Mouse (Mus musculus) layer of hippocampus, adult 8-10 months (tissue): ENCODE data around the gene Dolk. TPM values are rescaled to one million over a fixed set of nuclear protein-coding genes. Genes with fewer than 3 reads are reported as not detected.

Experiments used
- DNase-seq, 2 experiments: peaks; one replicate each; pipeline ENCODE4 v3.0.0; 2022; ENCODE audit warnings: low spot score in 2 of 2
- total RNA-seq, 4 experiments: library from RNA; stranded (reverse); gene quantifications; 2 replicates each; pipeline ENCODE4 v1.2.4; 2022

The Dolk gene
- 10 to 100 TPM; 20.4 to 24.6 (median 23.6) TPM for total RNA-seq

DNA sequence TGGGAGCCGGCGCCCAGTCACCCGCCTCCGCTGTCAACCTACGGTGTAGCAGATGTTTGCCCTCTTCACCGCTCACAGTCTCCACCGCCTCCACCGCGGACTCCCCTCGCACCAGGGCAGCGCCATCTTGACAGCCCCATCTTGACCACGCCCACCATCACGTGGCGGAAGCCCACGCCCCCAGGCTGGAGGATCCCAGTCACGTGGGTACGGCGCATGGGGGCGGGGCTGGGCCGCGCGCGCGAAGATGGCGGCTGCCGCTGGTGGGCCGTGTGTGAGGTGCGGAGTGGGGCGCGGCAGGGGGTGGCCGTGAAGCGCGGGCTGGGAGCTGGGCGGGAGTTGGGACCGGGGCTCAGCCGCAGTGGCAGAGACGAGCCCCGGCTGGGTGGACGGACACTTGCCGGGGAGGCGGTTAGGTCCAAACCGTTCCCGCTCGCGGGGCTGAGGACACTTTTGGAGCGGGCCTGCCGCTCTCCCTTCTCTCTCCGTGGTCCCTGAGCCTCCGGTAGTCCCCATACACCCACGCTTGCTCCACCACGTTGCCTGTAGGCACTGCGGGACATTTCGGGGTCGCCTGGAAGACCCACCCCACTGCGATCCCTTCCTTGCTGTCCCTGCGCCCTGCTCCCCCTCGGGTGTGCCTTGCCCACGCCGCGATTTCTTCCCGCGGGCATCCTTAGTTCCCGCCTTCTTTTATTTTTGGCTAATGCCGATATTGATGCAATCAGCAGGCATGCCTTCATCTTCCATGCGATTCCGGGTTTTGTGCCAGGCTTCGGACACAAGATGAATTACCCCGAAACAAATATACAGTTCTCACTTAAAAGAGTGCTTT is at the start of gene Dolk, which contains the start of gene Nup188:
TSS of gene Dolk (minus strand) at position 143 of the 835 bp plus-strand sequence.
TSS of gene Nup188 (plus strand) at position 206 of the 835 bp plus-strand sequence.
- DNase-seq: peak; percentile 85 to 94

- no peak for DNase-seq
Observed at GRCm38 (mm10) chr2:30335324-30335723, 49.2 kb upstream of the Dolk start.

- DNase-seq: no peak
Observed at GRCm38 (mm10) chr2:30328791-30329190, 42.7 kb upstream of the Dolk start.

GRCm38 (mm10) chr2:30327276-30327675 is 41.1 kb upstream of the Dolk start:
- no peak for DNase-seq

GRCm38 (mm10) chr2:30325296-30325695 is 39.2 kb upstream of the Dolk start:
- DNase-seq: no peak

GRCm38 (mm10) chr2:30323111-30323510 is 37.0 kb upstream of the Dolk start:
- DNase-seq: no peak

DNA sequence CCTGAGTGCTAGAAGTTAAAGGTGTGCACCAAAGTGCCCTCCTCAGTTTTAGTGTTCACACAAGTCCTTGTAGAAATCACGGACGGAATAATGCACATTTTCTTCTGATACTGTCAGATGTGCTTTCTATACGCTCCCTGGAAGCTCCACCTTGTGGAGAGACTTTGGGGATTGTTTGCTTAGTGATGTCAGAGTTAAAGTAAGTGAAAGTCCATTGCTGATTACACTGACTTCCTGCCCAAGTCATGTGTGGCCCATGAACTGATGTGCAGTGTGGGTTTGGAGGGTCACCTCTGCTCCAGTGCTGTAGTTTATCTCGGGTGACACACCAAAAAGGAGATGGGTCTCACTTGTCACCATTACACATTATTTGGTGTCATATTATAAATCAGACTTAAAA is 33.1 kb upstream of the Dolk start:
- no peak for DNase-seq

DNA sequence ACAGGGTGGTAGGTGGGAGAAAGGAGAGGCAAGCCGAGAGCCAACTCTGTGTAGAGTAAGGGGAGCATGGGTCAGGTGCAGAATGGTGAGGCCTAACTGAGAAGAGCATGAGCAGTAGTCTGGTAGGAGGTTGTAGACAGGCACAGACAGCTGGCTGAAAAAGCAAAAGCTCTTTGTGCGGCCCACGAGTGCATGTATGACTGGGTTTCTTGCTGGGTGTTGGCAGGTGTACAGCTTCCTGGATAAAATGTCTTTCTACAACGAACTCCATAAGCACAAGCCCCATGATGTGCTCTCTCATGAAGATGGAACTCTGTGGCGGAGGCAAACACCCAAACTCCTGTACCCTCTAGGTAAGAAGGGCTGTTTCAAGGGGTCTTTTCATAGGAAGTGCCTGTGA is 30.8 kb upstream of the Dolk start:
- peak in 1 of 2 experiments; percentile 24 for DNase-seq

GRCm38 (mm10) chr2:30316136-30316535 is 30.0 kb upstream of the Dolk start:
- DNase-seq: no peak

GRCm38 (mm10) chr2:30311481-30311880 is 25.3 kb upstream of the Dolk start:
- no peak for DNase-seq

DNA sequence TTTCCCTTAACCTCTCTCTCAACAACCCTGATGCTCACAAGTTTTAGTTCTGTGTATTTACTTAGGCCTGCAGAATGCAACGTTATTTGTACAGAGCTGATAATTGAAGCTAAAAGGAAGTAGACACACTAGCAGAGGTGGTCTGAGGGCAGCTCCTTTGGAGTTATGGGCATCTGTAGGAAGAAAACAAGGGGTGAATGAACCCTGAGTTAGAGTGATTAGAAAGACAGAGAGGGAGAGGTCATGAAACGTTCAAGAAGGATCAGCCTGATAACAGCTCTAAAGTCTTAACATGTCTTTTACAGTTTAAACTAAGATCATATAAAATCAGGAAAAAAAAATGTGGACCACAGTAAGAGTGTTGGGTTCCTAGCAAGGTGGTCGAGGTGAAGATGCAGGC is 23.2 kb upstream of the Dolk start:
- no peak for DNase-seq

GRCm38 (mm10) chr2:30306087-30306486 is 20.0 kb upstream of the Dolk start:
- no peak for DNase-seq

- DNase-seq: no peak
Observed at GRCm38 (mm10) chr2:30299966-30300365, 13.8 kb upstream of the Dolk start.

- DNase-seq: no peak
Observed at GRCm38 (mm10) chr2:30299525-30299924, 13.4 kb upstream of the Dolk start.

- DNase-seq: no peak
Observed at GRCm38 (mm10) chr2:30287027-30287373, 866 bp upstream of the Dolk start.

DNA sequence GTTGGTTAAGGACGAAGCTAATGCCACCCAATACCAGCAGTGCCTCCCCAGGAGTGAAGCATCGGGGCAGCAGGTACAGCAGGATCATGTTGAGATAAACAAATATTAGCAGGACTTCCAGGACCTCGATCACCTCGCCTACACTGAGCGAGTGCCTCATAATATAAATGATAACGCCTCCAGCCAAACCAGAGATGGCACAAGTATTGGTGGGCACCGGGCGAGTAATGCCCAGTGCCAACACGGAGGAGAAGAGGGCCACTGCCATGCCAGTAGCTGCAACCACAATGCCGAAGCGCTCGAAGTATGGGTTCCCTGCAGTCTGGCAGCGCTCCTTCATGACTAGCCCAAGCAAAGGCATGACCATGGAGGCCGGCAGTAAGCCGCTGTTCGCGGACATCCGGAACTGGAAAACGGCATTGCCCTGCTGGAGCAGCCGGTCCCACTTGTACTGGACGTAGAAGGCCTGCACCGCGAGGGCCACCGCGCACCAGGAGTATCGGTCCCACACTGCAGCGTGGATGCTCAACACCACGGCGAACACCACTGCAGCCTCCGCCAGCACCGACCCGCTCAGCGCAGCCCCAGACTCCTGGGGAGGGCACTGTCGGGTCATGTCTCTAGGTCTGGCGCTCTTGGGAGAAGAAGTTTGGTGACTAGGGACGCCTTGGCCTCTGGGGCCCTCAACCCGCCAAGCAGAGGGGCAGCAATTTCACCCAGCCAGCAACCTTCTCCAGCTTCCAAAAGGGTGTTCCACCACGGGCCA is 535 bp downstream of the Dolk start:
- DNase-seq: peak in 1 of 2 experiments; percentile 23

DNA sequence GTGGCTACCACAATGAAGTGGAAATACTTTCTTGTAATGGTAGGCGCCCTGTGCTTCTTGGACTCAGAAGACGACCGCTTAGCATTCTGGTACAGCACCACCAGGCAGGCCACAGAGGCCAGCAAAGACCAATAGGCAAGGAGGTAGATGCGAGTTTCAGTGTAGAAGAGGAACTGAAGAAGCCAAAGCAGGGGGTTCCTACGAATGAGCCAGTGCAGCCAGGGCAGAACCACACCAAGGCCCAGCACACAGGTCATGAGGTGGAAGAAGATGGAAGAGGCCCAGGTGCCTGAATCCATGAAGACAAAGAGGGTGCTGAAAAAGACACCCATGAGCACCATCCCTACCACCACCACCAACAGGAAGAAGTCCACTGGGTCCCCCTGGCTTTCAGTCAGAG is 1.1 kb downstream of the Dolk start:
- DNase-seq: no peak

GRCm38 (mm10) chr2:30283193-30283592 is 2.9 kb downstream of the Dolk start:
- no peak for DNase-seq

DNA sequence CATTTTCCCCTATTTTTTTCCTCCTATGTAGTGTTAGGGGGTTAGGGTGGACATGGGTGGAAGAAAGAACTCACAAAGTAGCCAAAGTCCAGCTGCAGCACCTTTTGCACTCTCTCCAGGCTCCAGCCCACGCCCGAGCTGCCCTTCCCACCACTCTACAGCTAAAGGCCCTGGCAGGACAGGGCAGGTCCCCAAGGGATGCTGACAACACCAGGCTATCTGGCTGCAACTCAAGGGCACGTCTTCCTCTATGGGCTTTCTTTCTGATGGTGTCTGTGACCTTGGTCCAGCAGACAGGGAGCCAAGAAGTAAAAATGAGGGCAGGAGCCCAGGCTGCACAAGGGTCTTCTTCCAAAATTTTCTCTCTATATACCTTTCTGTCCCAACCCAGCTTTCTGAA is 4.5 kb downstream of the Dolk start:
- no peak for DNase-seq

DNA sequence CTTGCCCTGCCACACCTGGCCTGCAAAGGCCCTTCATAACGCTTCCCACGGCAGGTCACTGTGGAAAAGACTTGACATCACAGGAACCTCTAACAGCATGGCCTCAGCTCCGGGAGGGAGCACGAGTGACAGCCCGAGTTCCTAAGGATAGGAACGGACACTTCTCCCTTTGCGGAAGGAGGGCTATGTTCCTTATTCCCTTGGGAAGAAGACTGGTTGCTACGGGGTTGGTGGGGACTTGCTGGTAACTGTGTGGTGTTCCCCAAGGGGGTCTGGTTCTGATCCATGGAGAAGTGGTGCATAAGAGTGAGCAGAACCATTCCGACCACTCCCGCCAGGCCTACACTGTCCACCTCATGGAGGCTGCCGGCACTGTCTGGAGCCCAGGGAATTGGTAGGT is 5.4 kb downstream of the Dolk start, which contains the start of gene Gm28038:
TSS of gene Gm28038 (plus strand) at position 301 of the 400 bp plus-strand sequence.
- DNase-seq: no peak

GRCm38 (mm10) chr2:30270134-30270533 is 16.0 kb downstream of the Dolk start:
- DNase-seq: peak; percentile 63 to 69

DNA sequence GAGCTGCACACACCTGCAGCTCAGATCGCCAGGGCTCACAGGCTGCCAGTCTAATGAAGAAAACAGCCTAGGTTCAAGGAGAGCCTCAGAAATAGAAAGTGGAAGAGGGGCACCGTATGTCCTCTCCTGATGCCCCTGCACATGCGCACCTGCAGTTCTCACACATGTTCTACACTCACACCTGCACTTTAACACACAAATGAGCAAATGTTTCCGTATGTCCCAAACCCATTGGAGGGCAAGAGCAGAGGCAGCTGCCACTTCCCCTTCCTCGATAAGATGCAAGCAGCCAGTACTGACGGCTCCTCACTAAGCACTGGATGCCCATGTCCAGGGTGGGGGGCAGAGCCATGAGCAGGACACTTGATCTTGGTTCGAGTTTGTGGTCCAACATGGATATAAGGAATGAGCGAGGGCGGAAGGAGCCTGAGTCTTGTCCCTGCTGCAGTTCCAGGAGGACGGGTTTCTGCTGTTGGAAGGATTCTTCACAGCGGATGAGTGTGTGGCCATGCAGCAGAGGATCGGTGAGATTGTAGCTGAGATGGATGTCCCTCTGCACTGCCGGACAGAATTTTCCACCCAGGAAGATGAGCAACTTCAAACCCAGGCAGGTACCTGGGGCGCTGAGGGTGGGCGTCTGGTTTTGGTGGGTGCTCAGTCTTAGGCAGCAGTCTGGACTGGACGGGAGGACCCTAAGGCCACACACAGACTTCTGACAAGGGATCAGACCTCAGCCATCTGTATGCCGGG is 16.7 kb downstream of the Dolk start:
- DNase-seq: no peak
